Mouse (Mus musculus): ENCODE results near the gene Tmem143. TPM values are rescaled to one million over a fixed set of nuclear protein-coding genes. Genes with fewer than 3 reads are reported as not detected.

The Tmem143 gene
- polyA plus RNA-seq, 1 experiment: 42.0 TPM

DNA sequence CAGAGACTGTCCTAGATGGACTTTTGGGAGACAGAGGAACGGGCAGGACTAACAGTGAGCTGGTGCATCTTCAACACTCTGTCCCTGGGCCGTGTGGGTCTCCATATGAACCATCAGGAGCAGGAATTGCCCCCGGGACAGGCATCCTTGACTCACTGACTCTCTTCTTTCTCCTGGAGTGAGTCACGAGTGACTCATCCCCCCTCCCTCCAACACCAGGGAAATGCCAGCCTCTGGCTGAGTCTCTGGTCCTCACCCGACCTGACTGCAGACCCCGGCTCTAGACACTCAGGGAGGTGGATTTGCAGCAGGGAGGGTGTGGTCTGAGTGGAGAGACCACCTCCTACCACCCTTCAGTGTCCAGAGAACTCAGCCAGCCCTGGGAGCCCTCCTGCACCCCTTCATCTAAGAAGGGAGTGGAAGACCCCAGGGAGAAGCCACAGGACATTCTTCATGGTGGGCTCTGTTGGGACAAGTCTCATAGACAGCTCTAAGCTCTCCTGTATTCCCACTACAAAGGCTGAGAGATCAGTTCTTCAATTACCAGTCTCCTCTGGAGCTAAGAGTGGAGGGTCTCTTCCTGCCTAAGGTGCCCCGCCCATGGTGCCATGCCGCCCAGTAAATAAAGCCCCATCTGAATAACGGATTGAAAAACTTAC is 24.0 kb downstream of the Tmem143 start:
- TF ChIP-seq CTCF (IDR thresholded peaks at IDR 0.05; ENCODE audit: borderline replicate concordance, insufficient read depth, low read depth, low read length) (no peak), POLR2A (IDR thresholded peaks at IDR 0.05; ENCODE audit: borderline replicate concordance, insufficient read depth, low read length) (no peak)
- Histone ChIP-seq H3K27me3 (ENCODE audit: control insufficient read depth, insufficient read depth, low read length) (no peaks in the 10 kb centered on the region), H3K4me3 (replicated peaks; ENCODE audit: insufficient read depth, low read depth, low read length) (no peak overlapping the region), H3K27ac (ENCODE audit: insufficient read depth, low read length) (no peak overlapping the region), H3K4me1 (ENCODE audit: control insufficient read depth, insufficient read depth, low read length) (no peaks in the 10 kb centered on the region)
- 47% methylated on average over 9 of the region's 9 CpGs for WGBS
- DNase-seq: no peak

DNA sequence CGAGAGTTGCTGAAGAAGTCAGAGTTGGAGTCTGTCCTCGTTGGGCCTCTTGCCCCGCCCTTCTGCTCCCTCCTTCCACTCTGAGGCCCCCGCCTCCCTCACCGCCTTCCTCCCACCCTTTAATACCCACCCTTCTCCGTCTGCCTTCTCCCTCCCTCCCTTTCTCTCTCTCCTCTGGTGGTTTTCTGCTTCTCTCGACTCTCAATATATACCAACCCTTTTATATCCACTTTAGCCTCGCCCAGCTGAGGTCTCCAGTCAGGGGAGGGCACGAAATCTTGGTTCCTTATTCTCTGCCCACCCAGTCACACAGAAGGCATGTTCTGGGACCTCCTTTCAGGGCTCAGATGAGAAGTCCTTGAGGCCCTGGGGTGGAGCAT is 24.5 kb downstream of the Tmem143 start, which contains the start of gene Emp3:
Emp3 (minus strand) TSS at position 163 of the 380 bp plus-strand sequence.
- WGBS: 47% methylated on average over 9 of the region's 9 CpGs
- H3K27me3 ChIP-seq (ENCODE audit: control insufficient read depth, insufficient read depth, low read length): no peaks in the 10 kb centered on the region
- no peak for DNase-seq
- no peak within 1 kb of the TSS for H3K4me3 ChIP-seq (replicated peaks; ENCODE audit: insufficient read depth, low read depth, low read length)
- no peaks in the 10 kb centered on the region for H3K4me1 ChIP-seq (ENCODE audit: control insufficient read depth, insufficient read depth, low read length)
- no peak within 1 kb of the TSS for H3K27ac ChIP-seq (ENCODE audit: insufficient read depth, low read length)
- no peak for TF ChIP-seq CTCF (IDR thresholded peaks at IDR 0.05; ENCODE audit: borderline replicate concordance, insufficient read depth, low read depth, low read length)

DNA sequence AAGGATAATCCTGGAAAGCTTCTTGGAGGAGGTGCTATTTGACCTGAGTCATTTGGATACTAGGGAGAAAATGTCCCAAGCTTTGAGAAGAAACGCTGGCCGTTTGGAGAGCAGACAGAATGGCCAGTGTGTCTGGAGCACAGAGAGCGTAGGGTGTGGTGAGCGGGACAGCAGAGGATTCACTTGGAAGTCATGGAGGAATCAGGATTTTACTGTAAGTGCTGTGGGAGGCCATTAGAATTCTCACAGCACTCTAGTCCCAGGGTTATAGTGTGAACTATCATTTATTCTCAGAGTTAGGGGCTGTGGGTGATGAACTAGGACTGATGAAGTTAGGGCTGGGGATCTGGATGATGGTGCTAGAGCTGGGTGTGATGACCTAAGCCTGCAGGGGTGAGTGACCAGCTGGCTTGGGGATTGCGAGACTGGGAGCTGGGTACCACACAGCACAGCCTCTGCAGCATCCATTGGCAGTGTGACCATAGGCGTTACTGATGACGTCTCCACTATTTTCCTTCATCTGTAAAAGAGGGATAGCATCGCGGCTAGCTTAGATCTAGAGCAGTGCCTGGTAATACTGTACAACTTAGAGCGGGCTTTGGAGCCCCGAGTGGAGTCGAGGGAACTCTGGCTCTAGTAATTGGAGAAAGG is 25.3 kb downstream of the Tmem143 start:
- DNase-seq: no peak
- TF ChIP-seq CTCF (IDR thresholded peaks at IDR 0.05; ENCODE audit: borderline replicate concordance, insufficient read depth, low read depth, low read length): no peak
- TF ChIP-seq POLR2A (IDR thresholded peaks at IDR 0.05; ENCODE audit: borderline replicate concordance, insufficient read depth, low read length): no peak
- no peaks in the 10 kb centered on the region for H3K27me3 ChIP-seq (ENCODE audit: control insufficient read depth, insufficient read depth, low read length)
- H3K4me1 ChIP-seq (ENCODE audit: control insufficient read depth, insufficient read depth, low read length): no peaks in the 10 kb centered on the region
- H3K27ac ChIP-seq (ENCODE audit: insufficient read depth, low read length): no peak overlapping the region
- 82% methylated on average over 12 of the region's 12 CpGs for WGBS
- H3K4me3 ChIP-seq (replicated peaks; ENCODE audit: insufficient read depth, low read depth, low read length): no peak overlapping the region

DNA sequence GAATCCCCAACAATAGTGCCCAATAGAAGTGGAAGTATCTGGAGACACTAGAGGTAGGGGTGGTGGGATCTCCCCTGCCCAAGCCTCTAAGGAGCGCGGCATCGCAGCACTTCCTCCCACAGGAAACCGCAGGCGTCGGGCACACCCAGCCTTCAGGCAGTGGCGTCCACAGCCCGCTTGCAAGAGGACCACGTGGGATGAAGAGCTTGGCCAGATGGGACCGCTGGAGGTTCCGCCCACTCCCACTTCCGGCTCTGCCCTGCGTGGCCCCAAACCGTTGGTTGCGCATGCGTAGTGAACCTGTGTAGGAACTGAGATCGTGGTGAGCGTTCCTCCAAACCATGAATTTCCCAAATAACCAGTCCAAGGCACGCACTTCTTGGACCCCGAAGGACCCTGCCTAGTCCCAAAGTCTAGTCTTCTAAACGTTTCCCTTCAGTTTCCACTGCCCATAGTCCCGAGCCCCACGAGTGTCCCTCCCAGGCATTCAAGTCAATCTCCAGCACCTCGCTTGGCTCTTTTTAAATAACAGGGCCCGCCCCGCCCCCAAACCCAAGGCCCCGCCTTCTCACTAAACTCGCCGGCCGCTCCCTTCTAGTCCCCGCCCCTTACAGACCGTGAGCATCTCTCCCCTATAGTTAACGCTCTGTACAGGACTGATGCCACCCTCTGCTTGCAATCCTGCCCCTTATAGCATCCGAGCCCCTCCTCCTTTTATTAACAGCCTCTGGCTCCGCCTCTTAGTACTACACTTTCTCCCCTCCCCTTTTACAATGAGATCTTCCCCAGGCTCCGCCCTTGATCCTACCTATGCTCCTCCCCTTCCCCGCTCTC is 26.4 kb downstream of the Tmem143 start:
- Histone ChIP-seq H3K27me3 (ENCODE audit: control insufficient read depth, insufficient read depth, low read length) (no peaks in the 10 kb centered on the region), H3K4me3 (replicated peaks; ENCODE audit: insufficient read depth, low read depth, low read length) (peak overlapping the region; percentile 90), H3K4me1 (ENCODE audit: control insufficient read depth, insufficient read depth, low read length) (no peaks in the 10 kb centered on the region), H3K27ac (ENCODE audit: insufficient read depth, low read length) (peak overlapping the region; percentile 54; the same call in 1 of the 2 replicates)
- WGBS: 2% methylated on average over 37 of the region's 37 CpGs
- peak; percentile 58; the same call in 1 of the 2 replicates for TF ChIP-seq POLR2A (IDR thresholded peaks at IDR 0.05; ENCODE audit: borderline replicate concordance, insufficient read depth, low read length)
- no peak for TF ChIP-seq CTCF (IDR thresholded peaks at IDR 0.05; ENCODE audit: borderline replicate concordance, insufficient read depth, low read depth, low read length)
- DNase-seq: peak; percentile 84 to 85

DNA sequence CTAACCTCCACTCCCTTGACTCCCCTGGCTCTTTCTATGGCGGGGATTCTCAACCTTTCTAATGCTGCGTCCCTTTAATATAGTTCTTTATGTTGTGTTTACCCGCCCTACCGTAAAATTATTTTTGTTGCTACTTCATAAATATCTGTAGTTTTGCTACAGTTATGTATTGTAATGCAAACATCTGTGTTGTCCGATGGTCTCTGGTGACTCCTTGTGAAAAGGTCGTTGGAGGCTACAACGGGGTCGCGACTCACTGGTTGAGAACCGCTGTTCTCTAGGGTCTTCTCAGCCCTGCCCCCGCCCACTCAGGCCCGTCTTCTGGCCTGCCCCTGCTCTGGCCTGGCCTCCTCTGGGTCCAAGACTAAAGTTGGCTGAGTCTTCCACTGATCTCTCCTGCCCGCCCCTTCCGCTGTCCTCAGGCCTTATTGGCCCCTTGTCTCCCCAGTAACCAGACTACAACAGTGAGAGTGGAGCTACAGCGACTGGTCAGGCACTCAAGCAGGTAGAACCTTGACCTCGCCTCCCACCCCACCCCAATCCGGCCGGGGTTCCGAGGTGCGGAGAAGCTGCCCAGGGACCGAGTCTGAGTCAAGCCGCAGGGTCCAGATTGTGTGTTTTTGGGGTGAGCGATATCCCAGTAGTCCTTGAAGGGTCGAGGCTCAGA is 27.2 kb downstream of the Tmem143 start, which contains the start of gene Ccdc114:
Ccdc114 (plus strand) TSS at position 311 of the 667 bp plus-strand sequence.
- TF ChIP-seq CTCF (IDR thresholded peaks at IDR 0.05; ENCODE audit: borderline replicate concordance, insufficient read depth, low read depth, low read length): no peak
- TF ChIP-seq POLR2A (IDR thresholded peaks at IDR 0.05; ENCODE audit: borderline replicate concordance, insufficient read depth, low read length): no peak
- WGBS: 16% methylated on average over 24 of the region's 24 CpGs
- peak within 1 kb of the TSS; percentile 90 for H3K4me3 ChIP-seq (replicated peaks; ENCODE audit: insufficient read depth, low read depth, low read length)
- peak within 1 kb of the TSS; percentile 54; the same call in 1 of the 2 replicates for H3K27ac ChIP-seq (ENCODE audit: insufficient read depth, low read length)
- peak; percentile 32 to 34 for DNase-seq
- 0 out of 2 replicates have a peak, but pooled peaks cover 1% of the 10 kb centered on the region for H3K4me1 ChIP-seq (ENCODE audit: control insufficient read depth, insufficient read depth, low read length)
- H3K27me3 ChIP-seq (ENCODE audit: control insufficient read depth, insufficient read depth, low read length): no peaks in the 10 kb centered on the region

DNA sequence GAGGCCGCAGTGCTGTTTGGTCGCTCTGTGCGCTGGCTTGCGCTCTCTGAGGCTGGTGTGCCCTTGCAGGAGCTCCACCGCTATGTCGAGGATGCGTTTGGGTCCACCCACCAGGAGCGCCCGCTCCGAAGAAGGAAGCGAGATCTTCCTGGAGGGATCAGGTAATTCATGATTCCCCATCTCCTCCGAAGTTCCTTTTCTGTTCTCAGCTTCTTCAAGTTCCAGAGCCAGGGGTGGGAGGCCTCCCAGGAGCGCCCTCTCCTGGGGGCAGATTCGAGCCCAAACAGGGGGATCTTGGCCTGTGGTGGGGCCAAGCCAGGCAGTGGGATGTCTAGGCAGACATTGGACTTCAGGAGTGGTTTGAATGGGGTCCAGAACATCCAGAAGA is 27.7 kb downstream of the Tmem143 start:
- WGBS: 38% methylated on average over 14 of the region's 14 CpGs
- H3K27ac ChIP-seq (ENCODE audit: insufficient read depth, low read length): no peak overlapping the region

DNA sequence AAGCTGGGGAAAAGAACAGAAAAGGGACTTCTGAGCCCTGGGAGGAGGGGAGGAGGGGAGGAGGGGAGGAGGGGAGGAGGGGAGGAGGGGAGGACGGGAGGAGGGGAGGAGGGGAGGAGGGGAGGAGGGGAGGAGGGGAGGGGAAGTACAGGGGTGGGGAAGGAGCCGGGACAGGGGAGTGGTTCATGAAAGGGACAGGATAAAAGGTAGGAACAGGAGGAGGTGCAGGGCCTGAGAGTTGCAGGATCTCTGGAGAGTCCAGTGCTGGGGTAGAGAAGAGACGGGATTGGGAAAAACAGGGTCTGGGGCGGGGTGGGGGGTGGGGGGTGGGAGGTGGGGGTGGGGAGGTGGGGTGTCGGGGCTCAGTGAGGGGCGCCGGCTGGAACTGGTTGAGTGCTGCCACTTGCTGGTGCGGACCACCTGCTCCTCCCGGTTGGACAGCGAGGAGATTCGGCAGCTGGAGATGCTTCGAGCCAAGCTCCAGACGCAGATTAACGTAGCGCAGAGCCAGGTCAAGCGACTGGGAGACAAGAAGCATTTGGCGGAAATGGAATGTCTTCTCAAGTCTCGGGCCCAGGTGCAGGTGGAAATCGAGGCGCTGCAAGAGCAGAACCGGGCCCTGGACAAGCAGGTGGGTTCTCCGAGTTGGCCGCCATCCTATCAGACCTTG is 32.0 kb downstream of the Tmem143 start:
- TF ChIP-seq POLR2A (IDR thresholded peaks at IDR 0.05; ENCODE audit: borderline replicate concordance, insufficient read depth, low read length) (no peak), CTCF (IDR thresholded peaks at IDR 0.05; ENCODE audit: borderline replicate concordance, insufficient read depth, low read depth, low read length) (no peak)
- 10% methylated on average over 22 of the region's 23 CpGs for WGBS
- Histone ChIP-seq H3K4me3 (replicated peaks; ENCODE audit: insufficient read depth, low read depth, low read length) (no peak overlapping the region), H3K27me3 (ENCODE audit: control insufficient read depth, insufficient read depth, low read length) (no peaks in the 10 kb centered on the region), H3K4me1 (ENCODE audit: control insufficient read depth, insufficient read depth, low read length) (0 out of 2 replicates have a peak, but pooled peaks cover 3% of the 10 kb centered on the region), H3K27ac (ENCODE audit: insufficient read depth, low read length) (no peak overlapping the region)
- no peak for DNase-seq

More for the DNA sequence above, 27.7 kb downstream of the Tmem143 start:
- Histone ChIP-seq H3K4me3 (replicated peaks; ENCODE audit: insufficient read depth, low read depth, low read length) (no peak overlapping the region), H3K27me3 (ENCODE audit: control insufficient read depth, insufficient read depth, low read length) (no peaks in the 10 kb centered on the region), H3K4me1 (ENCODE audit: control insufficient read depth, insufficient read depth, low read length) (0 out of 2 replicates have a peak, but pooled peaks cover 3% of the 10 kb centered on the region)
- no peak for TF ChIP-seq CTCF (IDR thresholded peaks at IDR 0.05; ENCODE audit: borderline replicate concordance, insufficient read depth, low read depth, low read length)
- TF ChIP-seq POLR2A (IDR thresholded peaks at IDR 0.05; ENCODE audit: borderline replicate concordance, insufficient read depth, low read length): no peak
- DNase-seq: no peak
